11 mouse cellular contexts compared by ENCODE assay signal in the genomic region with DNA sequence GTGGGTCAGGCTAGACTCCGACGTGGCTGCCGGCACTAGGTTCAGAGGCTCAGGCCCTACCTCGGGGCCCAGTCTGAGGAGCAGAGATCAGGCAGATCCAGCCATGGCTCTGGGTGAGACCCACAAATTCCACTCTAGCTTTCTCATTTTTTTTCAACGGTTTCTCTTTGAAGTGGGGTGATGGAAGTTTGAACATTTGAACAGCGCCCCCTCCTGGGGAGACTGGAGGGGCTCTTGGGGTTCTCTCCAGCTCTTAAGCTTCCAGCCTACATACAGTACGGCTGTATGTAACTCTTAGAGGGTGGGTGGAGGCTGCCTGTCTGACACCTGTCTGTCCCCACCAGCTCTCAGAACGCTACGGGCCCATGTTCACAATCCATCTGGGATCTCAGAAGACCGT. TPM values are rescaled to one million over a fixed set of nuclear protein-coding genes. Genes with fewer than 3 reads are reported as not detected.
A peak's percentile ranks its signal among the peaks of the same experiment; 100 is the strongest.
DNase-seq lines count a peak whose midpoint lies in the region; ATAC-seq and TF ChIP-seq lines count a peak whose summit lies in the region.
"Had no signal": no experiment of that assay in that cellular context is flagged by ENCODE, and none has a peak within 500 bp of the region (broad histone marks: within the 10 kb centered on the region; RNA-seq: fewer than 3 reads in every experiment).

No protein-coding gene starts in this region.

- H3K4me3 ChIP-seq in liver, adult 2 months (ENCODE audit: insufficient read depth, low read depth, low read length) = no peak overlapping the region

- no peak overlapping the region for H3K9ac ChIP-seq in liver, adult 2 months (ENCODE audit: low read depth, low read length)

- no peaks in the 10 kb centered on the region; the same call in 1 of the 2 replicates for H3K4me1 ChIP-seq in liver, adult 2 months (ENCODE audit: control insufficient read depth, insufficient read depth, low read length)

- ATAC-seq in frontal cortex, adult (ENCODE audit: low TSS enrichment) = no peak
- ATAC-seq in megakaryocyte, adult 5-6 weeks (ENCODE audit: poor library complexity, severe bottlenecking) = no peak

- 62% methylated on average over 10 of the region's 10 CpGs for WGBS in liver, adult 2 months

- H3K27ac ChIP-seq in liver, adult 2 months (replicated peaks; ENCODE audit: insufficient read depth, low read depth, low read length) = no peak overlapping the region
- H3K27ac ChIP-seq: macrophage had no signal

- no peaks in the 10 kb centered on the region for H3K36me3 ChIP-seq in liver, adult 2 months (ENCODE audit: control insufficient read depth, insufficient read depth, low read length)

- TF ChIP-seq POLR2A in liver, adult 2 months (IDR thresholded peaks at IDR 0.05; ENCODE audit: extremely low read depth, insufficient read depth, low read length) = no peak

- peak; percentile 71 for DNase-seq in adrenal gland, postnatal 14 days
- DNase-seq in adrenal gland, adult 8-10 months = no peak
- peak; percentile 58 to 88 for DNase-seq in spleen, postnatal 4 days (ENCODE audit: low spot score in 2 of 2)
- no peak for DNase-seq in spleen, postnatal 14 days (ENCODE audit: low spot score in 2 of 2)
- peak; percentile 38 for DNase-seq in liver, adult 2 months (ENCODE audit: extremely low read depth, low read depth, low spot score)
- DNase-seq in adrenal gland, adult 2 months = no peak

- TF ChIP-seq CTCF in liver, adult 2 months (IDR thresholded peaks at IDR 0.05; ENCODE audit: low read depth, low read length) = peak; percentile 38; the same call in 1 of the 2 replicates

- H3K27me3 ChIP-seq in liver, adult 2 months (ENCODE audit: control insufficient read depth, insufficient read depth, low read length) = no peaks in the 10 kb centered on the region

- no peaks in the 10 kb centered on the region for H3K79me2 ChIP-seq in liver, adult 2 months (ENCODE audit: control insufficient read depth, insufficient read depth, low read length)

RNA-seq across cellular contexts. Expression of a gene that starts 1.1 kb away (rescaled TPM):
- not detected in 2 replicates for total RNA-seq in adrenal gland, postnatal 14 days (2021)
- total RNA-seq in adrenal gland, adult 8-10 months (2022) = not detected
- not detected in 2 replicates for total RNA-seq in liver, adult 2 months (2014; rRNA removed)
- not detected in 2 replicates for polyA plus RNA-seq in liver, adult 2 months (2012; rRNA removed)
- not detected in 2 replicates for total RNA-seq in megakaryocyte, adult 5-6 weeks (2015)
- total RNA-seq in megakaryocyte, adult 5-6 weeks (2017) = not detected in 2 replicates
- total RNA-seq in adrenal gland, adult 2 months (2021) = not detected
- polyA plus RNA-seq in adrenal gland, adult 2 months (2012; rRNA removed) = not detected in 2 replicates
- polyA plus RNA-seq: gonadal fat pad, adult 2 months; macrophage; testis, adult 2 months had no signal

RNA-seq across cellular contexts. Expression of a gene that starts 2.3 kb away (rescaled TPM):
- 68.3 and 74.0 TPM in 2 replicates for total RNA-seq in adrenal gland, postnatal 14 days (2021)
- 10 to 100 TPM; 59.6 to 79.9 (median 66.5) TPM for total RNA-seq in adrenal gland, adult 8-10 months (2022)
- total RNA-seq in liver, adult 2 months (2014; rRNA removed) = 23.6 and 25.2 TPM in 2 replicates
- polyA plus RNA-seq in liver, adult 2 months (2012; rRNA removed) = 82.4 and 86.1 TPM in 2 replicates
- 35.6 and 42.6 TPM in 2 replicates for total RNA-seq in megakaryocyte, adult 5-6 weeks (2015)
- 20.0 and 24.6 TPM in 2 replicates for total RNA-seq in megakaryocyte, adult 5-6 weeks (2017)
- 10 to 100 TPM; 81.2 to 85.7 TPM for total RNA-seq in adrenal gland, adult 2 months (2021)
- polyA plus RNA-seq in adrenal gland, adult 2 months (2012; rRNA removed) = 97.6 and 107 TPM in 2 replicates

RNA-seq across cellular contexts. Expression of a gene that starts 24.0 kb away (rescaled TPM):
- total RNA-seq in adrenal gland, postnatal 14 days (2021) = 12.1 and 14.8 TPM in 2 replicates
- total RNA-seq in adrenal gland, adult 8-10 months (2022) = 10 to 100 TPM; 13.6 to 25.0 (median 18.1) TPM
- 36.5 and 57.1 TPM in 2 replicates for total RNA-seq in liver, adult 2 months (2014; rRNA removed)
- polyA plus RNA-seq in liver, adult 2 months (2012; rRNA removed) = 43.5 and 70.7 TPM in 2 replicates
- 9.8 and 13.1 TPM in 2 replicates for total RNA-seq in megakaryocyte, adult 5-6 weeks (2015)
- 9.6 and 14.8 TPM in 2 replicates for total RNA-seq in megakaryocyte, adult 5-6 weeks (2017)
- total RNA-seq in adrenal gland, adult 2 months (2021) = 10 to 100 TPM in 1 of 2 experiments, 1 to 10 TPM in 1; 9.2 to 21.2 TPM
- polyA plus RNA-seq in adrenal gland, adult 2 months (2012; rRNA removed) = 31.4 and 33.8 TPM in 2 replicates

RNA-seq across cellular contexts. Expression of a gene that starts 28.1 kb away (rescaled TPM):
- 4.5 and 6.8 TPM in 2 replicates for total RNA-seq in adrenal gland, postnatal 14 days (2021)
- total RNA-seq in adrenal gland, adult 8-10 months (2022) = 1 to 10 TPM; 2.5 to 7.0 (median 3.9) TPM
- 1.5 TPM in 2 replicates for total RNA-seq in liver, adult 2 months (2014; rRNA removed)
- 0.60 and 1.3 TPM in 2 replicates for polyA plus RNA-seq in liver, adult 2 months (2012; rRNA removed)
- 42.5 and 43.9 TPM in 2 replicates for total RNA-seq in megakaryocyte, adult 5-6 weeks (2015)
- 56.9 and 61.1 TPM in 2 replicates for total RNA-seq in megakaryocyte, adult 5-6 weeks (2017)
- total RNA-seq in adrenal gland, adult 2 months (2021) = 1 to 10 TPM; 4.9 to 5.0 TPM
- 8.6 and 10.5 TPM in 2 replicates for polyA plus RNA-seq in adrenal gland, adult 2 months (2012; rRNA removed)

RNA-seq across cellular contexts. Expression of a gene that starts 51.6 kb away (rescaled TPM):
- total RNA-seq in adrenal gland, postnatal 14 days (2021) = 0.30 TPM in 2 replicates
- total RNA-seq in adrenal gland, adult 8-10 months (2022) = 1 to 10 TPM in 3 of 4 experiments, under 1 TPM in 1; 0.94 to 1.4 (median 1.2) TPM
- 0.18 and 0.54 TPM in 2 replicates for total RNA-seq in liver, adult 2 months (2014; rRNA removed)
- 0.56 and 1.6 TPM in 2 replicates for polyA plus RNA-seq in liver, adult 2 months (2012; rRNA removed)
- 18.3 and 19.9 TPM in 2 replicates for total RNA-seq in megakaryocyte, adult 5-6 weeks (2015)
- total RNA-seq in megakaryocyte, adult 5-6 weeks (2017) = 16.6 and 19.7 TPM in 2 replicates
- total RNA-seq in adrenal gland, adult 2 months (2021) = 1 to 10 TPM in 1 of 2 experiments, under 1 TPM in 1; 0.46 to 1.3 TPM
- polyA plus RNA-seq in adrenal gland, adult 2 months (2012; rRNA removed) = 1.7 and 1.9 TPM in 2 replicates

Comparison
In these comparisons a context has a peak if more than half of its experiments do, and no peak if none do; other contexts are left out.
1. DNase-seq: peak in adrenal gland, postnatal 14 days (single experiment), spleen, postnatal 4 days (2 of 2) and liver, adult 2 months (single experiment); none in adrenal gland, adult 8-10 months (single experiment), spleen, postnatal 14 days (0 of 2) and adrenal gland, adult 2 months (single experiment).